15 mouse cellular contexts compared by ENCODE assay signal in genomic region chr14:103254311-103254710, GRCm38 (mm10).
DNase-seq lines count a peak whose midpoint lies in the region; ATAC-seq lines count a peak whose summit lies in the region.
"Had no signal": no experiment of that assay in that cellular context is flagged by ENCODE, and none has a peak within 500 bp of the region (broad histone marks: within the 10 kb centered on the region; RNA-seq: fewer than 3 reads in every experiment).

No protein-coding gene starts in this region.

- no peak for DNase-seq in frontal cortex, adult 2 months (ENCODE audit: extremely low spot score in 1 of 2, low spot score in 1 of 2)
- DNase-seq in cerebellum, adult 11 months, result peak; percentile 10
- peak; percentile 46 for DNase-seq in cerebellum, adult 9-10 months
- peak; percentile 39 for DNase-seq in telencephalon, adult 2 months (ENCODE audit: low read depth, low spot score)
- no peak for DNase-seq in urinary bladder, postnatal 25 days (ENCODE audit: low spot score)
- no peak for DNase-seq in layer of hippocampus, postnatal 25 days (ENCODE audit: extremely low spot score in 1 of 2, low spot score in 1 of 2)
- DNase-seq: adrenal gland, postnatal 10 days; forebrain, postnatal 0 days; gastrocnemius, postnatal 14 days; kidney, adult 9 months; kidney, postnatal 10 days; layer of hippocampus, adult 9-11 months; thymus, postnatal 14 days had no signal

- ATAC-seq in frontal cortex, adult (ENCODE audit: low TSS enrichment), result peak; percentile 79
- ATAC-seq: forebrain, postnatal 0 days; intestine, postnatal 0 days had no signal

Comparison
In these comparisons a context has a peak if more than half of its experiments do, and no peak if none do; other contexts are left out.
1. DNase-seq: peak in cerebellum, adult 11 months (single experiment), cerebellum, adult 9-10 months (single experiment) and telencephalon, adult 2 months (single experiment); none in frontal cortex, adult 2 months (0 of 2), urinary bladder, postnatal 25 days (single experiment) and layer of hippocampus, postnatal 25 days (0 of 2).